Mouse (Mus musculus) testis, postnatal 14 days (tissue): Measurements from ENCODE around the gene Oscp1.

Experiments used
- DNase-seq: peaks from one replicate; pipeline ENCODE4 v3.0.0; 2021; ENCODE audit warnings: low spot score

Oscp1 gene

GRCm38 (mm10) chr4:126058134-126058996 is at the start of gene Oscp1:
Oscp1 (plus strand) TSS chr4:126058565.
- DNase-seq, result peak; percentile 91

GRCm38 (mm10) chr4:126017676-126018332 is 40.6 kb upstream of the Oscp1 start:
- DNase-seq, result no peak

DNA sequence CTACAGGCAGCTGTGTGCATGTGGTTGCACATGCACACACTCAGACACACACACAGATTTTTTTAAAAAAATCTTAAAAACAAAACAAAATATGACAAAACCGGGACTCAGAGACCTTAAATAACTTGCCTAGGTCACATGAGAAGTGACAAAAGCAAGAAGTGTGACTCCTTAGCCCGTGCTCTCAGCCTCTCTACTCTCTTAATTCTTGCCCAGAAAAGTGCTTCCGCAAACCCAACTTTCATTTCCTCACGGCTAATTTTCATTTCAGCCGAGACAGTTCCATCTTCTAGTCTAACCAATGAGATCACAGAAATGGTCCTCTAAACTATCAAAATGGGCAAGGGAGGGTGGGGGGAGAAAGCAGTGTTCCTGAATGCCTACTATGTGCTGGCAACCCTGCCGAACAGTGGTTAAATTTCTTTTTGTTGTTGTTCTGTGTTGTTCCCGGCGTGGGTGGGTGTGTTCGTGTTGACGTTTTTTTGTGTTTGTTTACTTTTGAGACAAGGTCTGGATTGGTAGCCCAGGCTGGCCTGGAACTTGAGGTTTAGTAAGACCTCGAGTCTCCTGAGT is 39.3 kb upstream of the Oscp1 start:
- no peak for DNase-seq

DNA sequence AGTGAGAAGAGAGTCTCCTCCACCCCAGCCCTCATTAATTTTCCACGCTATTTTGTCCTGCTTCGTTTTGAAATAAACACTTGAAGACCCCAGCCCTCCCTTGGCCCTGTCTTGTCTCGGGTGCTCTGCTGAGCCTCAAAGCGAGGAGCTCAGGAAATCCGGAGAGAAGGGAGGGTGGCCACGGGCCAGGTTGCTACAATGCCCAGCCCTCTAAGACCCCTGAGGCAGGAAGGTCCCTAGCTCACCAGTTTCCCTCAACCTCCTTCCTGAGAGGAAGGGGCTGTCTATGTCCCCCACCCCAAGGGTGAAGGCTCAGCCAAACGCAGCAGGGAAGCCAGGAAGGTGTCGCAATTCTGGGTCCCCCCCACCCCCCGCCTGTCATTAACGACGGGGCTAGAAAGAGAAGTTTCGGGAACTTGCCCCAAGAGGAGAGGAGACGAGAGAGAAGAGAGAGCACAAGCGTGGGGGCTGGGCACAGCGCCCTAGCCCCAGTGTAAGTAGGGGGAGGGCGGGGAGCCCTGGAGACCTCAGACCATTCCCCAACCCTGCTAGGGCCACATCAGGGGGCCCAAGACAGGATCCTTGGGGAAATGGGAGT is 34.0 kb upstream of the Oscp1 start, which contains the start of gene Csf3r:
TSS of gene Csf3r (plus strand) at position 248 of the 598 bp plus-strand sequence.
- no peak for DNase-seq

- no peak for DNase-seq
Observed at GRCm38 (mm10) chr4:126025801-126026200, 32.6 kb upstream of the Oscp1 start.

GRCm38 (mm10) chr4:126027980-126028379 is 30.4 kb upstream of the Oscp1 start:
- no peak for DNase-seq

DNA sequence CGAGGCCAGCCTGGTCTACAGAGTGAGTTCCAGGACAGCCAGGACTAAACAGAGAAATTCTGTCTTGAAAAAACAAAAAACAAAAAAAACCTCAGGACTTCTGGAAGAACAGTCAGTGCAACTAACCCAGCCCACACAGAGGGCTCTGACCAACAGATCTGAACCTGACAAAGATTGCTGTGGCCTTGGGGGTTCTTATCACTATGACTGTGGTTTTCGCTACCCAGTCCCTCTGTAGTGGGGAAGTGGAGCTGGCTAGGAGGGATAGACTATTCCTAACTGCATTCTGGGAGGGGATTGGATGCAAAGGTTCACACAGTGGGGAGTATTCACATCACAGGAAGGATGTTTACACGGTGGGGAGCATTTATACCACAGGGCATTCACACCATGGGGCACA is 29.3 kb upstream of the Oscp1 start:
- no peak for DNase-seq

- no peak for DNase-seq
Observed at GRCm38 (mm10) chr4:126030705-126031104, 27.7 kb upstream of the Oscp1 start.

- no peak for DNase-seq
Observed at GRCm38 (mm10) chr4:126035413-126035812, 23.0 kb upstream of the Oscp1 start.

DNA sequence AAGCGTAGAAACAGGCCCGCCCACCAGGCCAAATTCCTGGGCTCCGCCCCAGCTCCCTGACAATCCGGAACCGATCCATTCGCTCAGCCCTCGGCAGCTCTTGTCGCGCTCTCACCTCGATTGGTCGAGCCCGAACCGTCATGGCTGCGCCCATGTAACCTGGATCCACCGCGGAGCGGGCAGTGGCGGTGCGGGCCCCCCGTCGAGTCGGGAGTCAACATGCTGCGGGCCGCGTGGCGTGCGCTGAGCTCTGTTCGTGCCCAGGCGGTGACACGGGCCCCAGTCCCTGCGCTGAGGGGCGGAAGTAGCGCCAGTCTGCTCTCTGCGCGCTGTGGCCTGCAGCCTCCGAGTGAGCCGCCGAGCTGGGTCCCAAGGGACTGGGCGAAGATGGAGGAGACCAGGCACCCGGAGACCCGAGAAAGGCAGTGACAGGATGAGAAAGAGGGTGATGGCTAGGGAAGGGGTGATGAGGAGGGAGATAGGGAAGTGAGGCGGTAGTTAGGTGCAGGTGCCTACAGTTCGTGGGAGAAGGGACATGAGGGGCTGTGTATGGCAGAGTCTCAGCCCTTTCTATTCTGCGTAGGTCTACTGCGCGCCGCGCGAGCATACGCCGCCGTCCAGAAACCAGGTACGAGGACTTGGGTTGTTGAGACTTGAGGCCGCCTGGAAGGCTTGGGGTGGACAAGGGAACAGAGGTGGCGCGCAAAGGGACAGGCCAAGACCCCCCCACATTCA is 11.3 kb upstream of the Oscp1 start, which contains the start of gene Mrps15:
TSS of gene Mrps15 (plus strand) at position 75 of the 735 bp plus-strand sequence.
- DNase-seq, result peak; percentile 89

DNA sequence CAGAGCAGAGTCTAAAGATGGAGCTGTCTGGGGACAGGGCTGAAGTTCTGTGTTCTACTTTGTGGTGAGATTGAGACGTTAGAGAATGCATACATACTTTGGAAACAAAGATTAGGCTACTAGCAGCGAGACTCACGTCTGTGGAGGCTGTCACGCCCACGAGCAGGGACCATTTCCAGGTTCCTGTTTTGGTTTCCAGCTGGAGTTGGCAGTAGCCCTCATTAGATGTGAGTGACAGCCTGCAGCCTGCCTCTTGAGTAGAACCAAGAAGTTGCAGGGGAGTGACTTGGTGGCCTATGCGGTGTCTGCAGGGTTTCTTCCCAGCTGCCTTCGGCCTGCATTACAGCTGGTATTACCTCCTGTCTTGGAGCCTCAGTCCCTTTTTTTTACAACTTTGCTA is 6.7 kb upstream of the Oscp1 start:
- DNase-seq, result no peak

DNA sequence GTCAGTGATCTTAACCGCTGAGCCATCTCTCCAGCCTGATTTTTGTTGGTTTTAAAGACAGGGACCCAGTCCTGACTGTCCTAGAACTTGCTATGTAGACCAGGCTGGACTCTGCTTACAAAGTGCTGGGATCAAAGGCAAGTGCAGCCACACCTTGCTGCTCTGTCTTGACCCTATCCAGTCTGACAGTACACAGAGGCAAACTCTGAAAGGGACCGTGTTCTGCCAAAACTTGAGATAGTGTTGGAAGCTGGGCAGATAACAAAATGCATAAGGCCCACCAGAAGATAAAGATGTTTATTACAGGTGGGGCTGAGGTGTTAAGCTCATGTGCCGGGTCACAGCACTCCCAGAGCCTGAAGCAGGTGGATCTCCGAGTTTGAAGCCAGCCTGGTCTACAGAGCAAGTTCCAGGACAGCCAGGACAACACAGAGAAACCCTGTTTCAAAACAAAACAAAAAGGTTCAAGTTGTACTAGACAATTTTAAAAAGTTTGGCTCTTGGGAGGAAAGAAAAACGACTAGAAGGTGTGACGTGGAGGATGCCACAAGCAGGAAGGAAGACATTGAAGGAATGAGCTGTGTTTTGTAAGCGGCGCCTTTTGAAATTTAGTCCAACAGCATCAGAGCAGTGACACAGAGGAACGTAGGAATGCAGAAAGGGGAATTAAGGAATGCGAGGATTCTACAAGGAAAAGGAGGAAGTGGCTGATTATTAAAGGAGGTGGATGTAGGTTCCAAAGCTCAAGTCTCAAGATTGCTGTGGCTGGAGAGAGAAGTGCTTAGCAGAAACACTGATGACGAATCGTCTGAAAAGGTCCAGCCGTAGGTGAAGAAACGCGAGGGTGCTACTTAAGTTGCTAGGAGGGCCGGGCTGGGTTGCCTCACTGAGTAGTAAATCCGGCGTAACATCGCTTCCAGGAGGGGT is 895 bp upstream of the Oscp1 start:
- no peak for DNase-seq

GRCm38 (mm10) chr4:126058997-126059362 is 615 bp downstream of the Oscp1 start:
- DNase-seq, result no peak

DNA sequence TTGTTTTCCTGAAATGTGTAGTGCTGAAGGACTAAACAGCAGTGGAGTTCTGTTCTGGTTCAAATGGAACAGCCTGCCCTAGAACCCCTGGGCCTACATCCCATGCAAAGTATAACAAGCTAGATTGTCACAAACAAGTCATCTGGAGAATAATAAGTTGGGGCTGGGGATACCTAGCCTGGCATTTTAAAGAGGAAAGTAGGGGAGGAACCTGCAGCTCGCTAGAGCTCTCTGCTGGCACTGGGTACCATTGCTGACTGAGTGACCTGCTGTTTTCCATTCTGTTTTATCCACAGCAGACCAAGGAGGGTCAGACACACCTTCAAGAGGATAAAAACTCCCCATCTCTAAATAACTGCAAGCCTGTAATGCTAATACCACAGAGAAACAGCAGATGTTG is 4.5 kb downstream of the Oscp1 start:
- no peak for DNase-seq

GRCm38 (mm10) chr4:126065241-126065640 is 6.9 kb downstream of the Oscp1 start:
- no peak for DNase-seq

DNA sequence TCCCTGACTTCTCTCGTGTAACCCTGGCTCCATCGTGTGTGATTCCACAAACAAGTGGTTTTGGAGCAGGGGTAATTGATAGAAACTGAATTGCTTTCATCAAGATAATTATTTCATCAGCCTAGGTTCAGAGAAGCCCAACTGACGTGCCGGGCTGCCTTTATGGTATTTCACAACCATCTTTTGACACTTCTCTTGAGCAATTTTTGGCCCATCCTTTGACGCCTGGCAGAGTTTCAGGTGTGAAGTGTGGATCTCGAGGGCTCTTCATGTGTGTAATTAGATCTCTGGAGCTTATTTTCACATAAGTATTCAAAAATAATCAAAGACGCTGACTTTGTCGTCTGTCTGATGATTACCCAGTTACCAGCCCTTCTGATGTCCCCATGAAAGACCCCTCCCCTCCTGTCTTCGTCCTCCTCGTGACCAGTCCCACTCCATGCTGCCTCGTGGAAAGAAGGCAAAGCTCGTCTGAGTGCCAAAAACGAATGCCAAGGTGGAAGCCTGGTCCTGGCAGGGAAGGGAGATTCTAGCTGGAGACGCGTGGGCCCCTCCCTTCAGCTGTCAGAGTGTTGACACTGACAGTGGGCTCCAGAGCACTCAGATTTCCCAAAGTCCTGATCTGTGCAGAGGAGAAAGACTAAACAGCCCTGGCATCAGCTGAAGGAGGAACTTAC is 9.2 kb downstream of the Oscp1 start:
- DNase-seq, result no peak

GRCm38 (mm10) chr4:126068842-126069241 is 10.5 kb downstream of the Oscp1 start:
- DNase-seq, result no peak

DNA sequence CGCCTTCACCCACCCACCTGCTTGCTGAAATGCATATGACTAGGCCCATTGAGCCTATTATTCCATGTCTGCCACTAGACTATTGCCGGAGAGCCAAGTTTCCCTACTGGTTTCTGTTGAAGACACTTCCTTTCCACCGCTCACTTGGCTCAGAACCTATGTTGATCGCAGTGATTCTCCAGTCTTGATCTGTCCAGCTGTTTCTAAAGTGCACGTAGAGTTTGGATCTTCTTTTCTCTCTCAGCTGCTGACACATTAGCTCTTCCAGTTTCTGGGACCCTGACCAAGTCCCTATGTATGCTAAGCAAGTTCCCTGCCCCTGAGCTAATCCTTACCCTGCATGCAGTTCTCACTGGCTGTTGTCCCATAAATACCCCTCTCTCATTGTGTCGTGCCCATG is 19.5 kb downstream of the Oscp1 start:
- no peak for DNase-seq

DNA sequence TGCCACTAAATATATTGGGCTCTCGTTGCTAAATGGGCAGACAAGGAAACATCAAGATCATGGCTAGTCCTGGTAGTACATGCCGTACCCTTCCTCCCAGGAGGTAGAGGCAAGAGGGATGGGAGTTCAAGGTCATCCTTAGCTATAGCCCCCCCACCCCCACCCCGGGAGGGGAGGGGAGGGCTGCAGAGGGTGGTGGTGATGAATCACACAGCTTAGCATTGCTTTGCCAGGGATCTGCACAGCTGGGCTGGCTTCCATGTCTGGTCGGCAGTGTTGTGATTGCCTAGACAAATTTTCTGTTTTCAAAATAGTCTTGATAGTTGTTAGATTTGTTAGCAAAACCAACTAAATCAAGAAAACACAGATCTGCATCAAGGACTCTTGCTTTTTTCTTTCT is 20.9 kb downstream of the Oscp1 start:
- DNase-seq, result no peak

DNA sequence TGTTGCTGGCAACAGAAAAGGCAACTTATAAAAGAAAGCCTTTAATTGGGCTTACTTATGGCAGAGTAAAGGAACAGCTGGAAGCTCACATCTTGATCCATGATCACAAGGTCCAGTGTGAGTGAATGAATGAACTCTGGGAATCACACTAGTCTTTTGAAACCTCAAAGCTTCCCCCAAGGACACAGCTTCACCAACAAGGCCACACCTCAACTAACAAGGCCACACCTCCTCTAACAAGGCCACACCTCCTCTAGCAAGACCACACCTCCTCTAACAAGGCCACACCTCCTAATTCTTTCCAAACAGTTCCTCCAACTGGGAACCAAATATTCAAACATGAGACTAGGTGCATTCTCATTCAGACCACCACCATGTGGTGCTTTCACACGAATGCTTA is 23.2 kb downstream of the Oscp1 start:
- no peak for DNase-seq
